Comparison of ENCODE assay signal across 9 mouse cellular contexts in the genomic region with DNA sequence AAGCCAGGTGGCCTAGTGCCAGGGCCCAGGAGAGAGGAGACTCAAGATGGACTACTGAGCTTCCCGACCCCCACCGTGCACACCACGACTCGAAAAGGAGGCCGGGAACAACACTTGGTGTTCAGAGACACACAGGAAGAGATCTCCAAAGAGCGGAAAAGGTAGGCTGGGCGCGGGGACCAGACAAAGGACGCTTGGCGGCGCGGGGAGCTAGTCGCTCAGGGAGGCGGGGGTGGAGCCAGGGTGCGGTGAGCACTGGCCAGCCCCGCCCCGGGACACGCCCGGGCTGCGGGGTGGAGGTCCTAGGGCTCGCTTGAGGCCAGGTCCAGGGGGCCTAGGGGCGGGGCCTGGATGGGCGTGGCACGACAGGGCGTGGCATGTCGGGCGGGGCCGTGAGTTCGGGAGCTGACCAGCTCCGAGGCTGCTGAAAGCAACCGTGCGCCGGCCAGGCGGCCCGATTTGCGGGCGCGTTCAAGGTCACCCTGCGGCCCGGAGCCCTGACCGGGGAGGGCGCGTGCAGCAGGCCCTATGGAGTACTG. TPM values are rescaled to one million over a fixed set of nuclear protein-coding genes. Genes with fewer than 3 reads are reported as not detected.
DNase-seq lines count a peak whose midpoint lies in the region; ATAC-seq and TF ChIP-seq lines count a peak whose summit lies in the region.
"Had no signal": no experiment of that assay in that cellular context is flagged by ENCODE, and none has a peak within 500 bp of the region (broad histone marks: within the 10 kb centered on the region; RNA-seq: fewer than 3 reads in every experiment).

No protein-coding gene starts in this region.

- peaks cover 26% of the 10 kb centered on the region for H3K27me3 ChIP-seq in E14TG2a.4 (ENCODE audit: insufficient read depth, low read length)
- H3K27me3 ChIP-seq in embryonic facial prominence, embryonic 12.5 days, result peaks cover 63% of the 10 kb centered on the region
- H3K27me3 ChIP-seq in liver, embryonic 16.5 days (ENCODE audit: control insufficient read depth, insufficient read depth, low read depth, low read length), result peaks cover 62% of the 10 kb centered on the region
- H3K27me3 ChIP-seq in neural tube, embryonic 11.5 days (ENCODE audit: control insufficient read depth, insufficient read depth, low read length), result peaks cover 19% of the 10 kb centered on the region

- 1% methylated on average over 43 of the region's 43 CpGs for WGBS in embryonic facial prominence, embryonic 12.5 days
- WGBS in liver, embryonic 16.5 days (ENCODE audit: insufficient replicate concordance), result under 1% methylated on average over 40 of the region's 43 CpGs
- WGBS in neural tube, embryonic 11.5 days, result under 1% methylated on average over 41 of the region's 43 CpGs

- H3K9ac ChIP-seq in embryonic facial prominence, embryonic 12.5 days, result peak overlapping the region; percentile 39; the same call in 1 of the 2 replicates
- H3K9ac ChIP-seq in liver, embryonic 16.5 days (ENCODE audit: low read depth, low read length), result no peak overlapping the region
- H3K9ac ChIP-seq in neural tube, embryonic 11.5 days (ENCODE audit: low read length), result peak overlapping the region; percentile 89

- peak; percentile 35; the same call in 1 of the 2 replicates for ATAC-seq in embryonic facial prominence, embryonic 12.5 days (ENCODE audit: insufficient number of reproducible peaks, insufficient read depth, low FRiP score, low TSS enrichment)
- peak; percentile 62 for ATAC-seq in liver, embryonic 16.5 days (ENCODE audit: low read depth)
- ATAC-seq in neural tube, embryonic 11.5 days (ENCODE audit: insufficient read depth, low FRiP score, low TSS enrichment), result peak; percentile 67

- H3K4me3 ChIP-seq in E14TG2a.4 (replicated peaks; ENCODE audit: low read length), result peak overlapping the region; percentile 87
- peak overlapping the region; percentile 45 for H3K4me3 ChIP-seq in embryonic facial prominence, embryonic 12.5 days
- H3K4me3 ChIP-seq in liver, embryonic 16.5 days (ENCODE audit: low read depth, low read length), result peak overlapping the region; percentile 33
- peak overlapping the region; percentile 81 for H3K4me3 ChIP-seq in neural tube, embryonic 11.5 days (ENCODE audit: low read depth, low read length)

- H3K9me3 ChIP-seq in E14TG2a.4 (ENCODE audit: low read length), result no peaks in the 10 kb centered on the region
- no peaks in the 10 kb centered on the region for H3K9me3 ChIP-seq in embryonic facial prominence, embryonic 12.5 days
- no peaks in the 10 kb centered on the region for H3K9me3 ChIP-seq in liver, embryonic 16.5 days (replicated peaks; ENCODE audit: control insufficient read depth, low read length)
- H3K9me3 ChIP-seq in neural tube, embryonic 11.5 days (ENCODE audit: control insufficient read depth, low read length), result no peaks in the 10 kb centered on the region

- peaks cover 62% of the 10 kb centered on the region for H3K4me1 ChIP-seq in E14TG2a.4 (replicated peaks; ENCODE audit: low read depth, low read length)
- peaks cover 25% of the 10 kb centered on the region for H3K4me1 ChIP-seq in embryonic facial prominence, embryonic 12.5 days
- peaks cover 28% of the 10 kb centered on the region for H3K4me1 ChIP-seq in liver, embryonic 16.5 days (ENCODE audit: control insufficient read depth, low read depth, low read length)
- peaks cover 16% of the 10 kb centered on the region for H3K4me1 ChIP-seq in neural tube, embryonic 11.5 days (ENCODE audit: control insufficient read depth, insufficient read depth, low read length)

- peak overlapping the region; percentile 56; the same call in 1 of the 2 replicates for H3K27ac ChIP-seq in embryonic facial prominence, embryonic 12.5 days
- no peak overlapping the region for H3K27ac ChIP-seq in liver, embryonic 16.5 days (ENCODE audit: low read length)
- H3K27ac ChIP-seq in neural tube, embryonic 11.5 days (ENCODE audit: low read depth, low read length), result peak overlapping the region; percentile 80

- peak overlapping the region; percentile 69 for H3K4me2 ChIP-seq in embryonic facial prominence, embryonic 12.5 days (replicated peaks)
- H3K4me2 ChIP-seq in liver, embryonic 16.5 days (ENCODE audit: low read depth, low read length), result peak overlapping the region; percentile 56
- peak overlapping the region; percentile 68 for H3K4me2 ChIP-seq in neural tube, embryonic 11.5 days (ENCODE audit: low read depth)

- H3K36me3 ChIP-seq in E14TG2a.4 (ENCODE audit: insufficient read depth, low read length), result no peaks in the 10 kb centered on the region
- no peaks in the 10 kb centered on the region for H3K36me3 ChIP-seq in embryonic facial prominence, embryonic 12.5 days
- H3K36me3 ChIP-seq in liver, embryonic 16.5 days (ENCODE audit: control insufficient read depth, insufficient read depth), result no peaks in the 10 kb centered on the region
- no peaks in the 10 kb centered on the region for H3K36me3 ChIP-seq in neural tube, embryonic 11.5 days (ENCODE audit: control insufficient read depth, insufficient read depth, low read length)

- no peak for TF ChIP-seq CTCF in E14TG2a.4 (conservative IDR thresholded peaks at IDR 0.05; ENCODE audit: low read length)

- peak; percentile 74 to 77 for DNase-seq in adrenal gland, postnatal 36 days
- DNase-seq in heart, postnatal 14 days, result peak; percentile 40 to 61
- DNase-seq in kidney, postnatal 36 days, result peak; percentile 50 to 75
- peak; percentile 91 for DNase-seq in neural tube, embryonic 11.5 days (ENCODE audit: low spot score)
- DNase-seq in testis, postnatal 14 days (ENCODE audit: low spot score), result peak; percentile 78

- intact Hi-C loops in heart, postnatal 14 days (cut with DNase I), result no loop called here

RNA-seq across cellular contexts. Expression of a gene that starts 1.4 kb away (rescaled TPM):
- 1 to 10 TPM; 1.1 to 2.0 TPM for total RNA-seq in adrenal gland, postnatal 36 days (2021)
- polyA plus RNA-seq in embryonic facial prominence, embryonic 12.5 days (2016; fragmentation: Nextera tagmentation; extraction: Ambion mirVana), result 6.4 and 8.2 TPM in 2 replicates
- total RNA-seq in heart, postnatal 14 days (2021), result 1 to 10 TPM in 1 of 2 experiments, under 1 TPM in 1; 0.12 to 1.1 TPM
- 0.04 TPM in 1 of 2 replicates, not detected in the other for polyA plus RNA-seq in liver, embryonic 16.5 days (2015; fragmentation: Nextera tagmentation; extraction: Ambion mirVana)
- polyA plus RNA-seq in neural tube, embryonic 11.5 days (2014; fragmentation: Nextera tagmentation; extraction: Ambion mirVana), result 64.6 and 69.1 TPM in 2 replicates
- total RNA-seq: neutrophil, adult 5-6 weeks had no signal

RNA-seq across cellular contexts. Expression of a gene that starts 20.6 kb away (rescaled TPM):
- total RNA-seq in adrenal gland, postnatal 36 days (2021), result under 1 TPM in 1 of 2 experiments, not detected in 1; 0.56 TPM
- not detected in 2 replicates for polyA plus RNA-seq in embryonic facial prominence, embryonic 12.5 days (2016; fragmentation: Nextera tagmentation; extraction: Ambion mirVana)
- total RNA-seq in heart, postnatal 14 days (2021), result not detected
- polyA plus RNA-seq in liver, embryonic 16.5 days (2015; fragmentation: Nextera tagmentation; extraction: Ambion mirVana), result not detected in 2 replicates
- polyA plus RNA-seq in neural tube, embryonic 11.5 days (2014; fragmentation: Nextera tagmentation; extraction: Ambion mirVana), result not detected in 2 replicates
- total RNA-seq: neutrophil, adult 5-6 weeks had no signal

RNA-seq across cellular contexts. Expression of a gene that starts 20.8 kb away (rescaled TPM):
- total RNA-seq in adrenal gland, postnatal 36 days (2021), result 10 to 100 TPM; 10.2 to 10.3 TPM
- 15.0 and 15.8 TPM in 2 replicates for polyA plus RNA-seq in embryonic facial prominence, embryonic 12.5 days (2016; fragmentation: Nextera tagmentation; extraction: Ambion mirVana)
- 1 to 10 TPM; 5.3 to 6.4 TPM for total RNA-seq in heart, postnatal 14 days (2021)
- 5.7 and 6.2 TPM in 2 replicates for polyA plus RNA-seq in liver, embryonic 16.5 days (2015; fragmentation: Nextera tagmentation; extraction: Ambion mirVana)
- polyA plus RNA-seq in neural tube, embryonic 11.5 days (2014; fragmentation: Nextera tagmentation; extraction: Ambion mirVana), result 8.2 and 9.5 TPM in 2 replicates

RNA-seq across cellular contexts. Expression of a gene that starts 34.8 kb away (rescaled TPM):
- 10 to 100 TPM; 51.6 to 63.7 TPM for total RNA-seq in adrenal gland, postnatal 36 days (2021)
- 36.7 and 38.0 TPM in 2 replicates for polyA plus RNA-seq in embryonic facial prominence, embryonic 12.5 days (2016; fragmentation: Nextera tagmentation; extraction: Ambion mirVana)
- total RNA-seq in heart, postnatal 14 days (2021), result 10 to 100 TPM; 91.7 to 91.8 TPM
- polyA plus RNA-seq in liver, embryonic 16.5 days (2015; fragmentation: Nextera tagmentation; extraction: Ambion mirVana), result 21.1 and 22.2 TPM in 2 replicates
- 40.1 and 40.4 TPM in 2 replicates for polyA plus RNA-seq in neural tube, embryonic 11.5 days (2014; fragmentation: Nextera tagmentation; extraction: Ambion mirVana)

RNA-seq across cellular contexts. Expression of a gene that starts 47.8 kb away (rescaled TPM):
- total RNA-seq in adrenal gland, postnatal 36 days (2021), result 100 to 1,000 TPM; 159 to 169 TPM
- polyA plus RNA-seq in embryonic facial prominence, embryonic 12.5 days (2016; fragmentation: Nextera tagmentation; extraction: Ambion mirVana), result 113 and 115 TPM in 2 replicates
- 10 to 100 TPM; 66.5 to 66.7 TPM for total RNA-seq in heart, postnatal 14 days (2021)
- polyA plus RNA-seq in liver, embryonic 16.5 days (2015; fragmentation: Nextera tagmentation; extraction: Ambion mirVana), result 51.2 and 52.5 TPM in 2 replicates
- polyA plus RNA-seq in neural tube, embryonic 11.5 days (2014; fragmentation: Nextera tagmentation; extraction: Ambion mirVana), result 91.4 and 106 TPM in 2 replicates

Comparison
In these comparisons a context has a peak if more than half of its experiments do, and no peak if none do; other contexts are left out.
1. H3K4me3 ChIP-seq: peak in every context shown above with its lines; median percentile 87 in E14TG2a.4; 81 in neural tube, embryonic 11.5 days; 45 in embryonic facial prominence, embryonic 12.5 days; 33 in liver, embryonic 16.5 days.